Mouse (Mus musculus): Measurements from ENCODE around the gene Lrmda. TPM values are rescaled to one million over a fixed set of nuclear protein-coding genes. Genes with fewer than 3 reads are reported as not detected.

Lrmda gene
- polyA plus RNA-seq, 1 experiment from 2014 or later: 1.8 TPM

- no peak for ATAC-seq
- H3K9me3 ChIP-seq (ENCODE audit: control insufficient read depth): no peaks in the 10 kb centered on the region
- TF ChIP-seq CTCF (IDR thresholded peaks at IDR 0.05; ENCODE audit: low read depth): no peak
- H3K27ac ChIP-seq (ENCODE audit: low read depth, low read length): no peak overlapping the region
- H3K27me3 ChIP-seq (replicated peaks; ENCODE audit: control insufficient read depth, insufficient read depth, low read length): no peaks in the 10 kb centered on the region
- H3K36me3 ChIP-seq (ENCODE audit: control insufficient read depth, insufficient read depth): no peaks in the 10 kb centered on the region
- no peak overlapping the region for H3K4me3 ChIP-seq (ENCODE audit: low read depth, low read length)
- 75% methylated on average over 2 of the region's 2 CpGs for WGBS
- H3K9ac ChIP-seq (ENCODE audit: low read depth, low read length): no peak overlapping the region
- H3K4me2 ChIP-seq (replicated peaks; ENCODE audit: low read depth): no peak overlapping the region
- no peaks in the 10 kb centered on the region for H3K4me1 ChIP-seq (replicated peaks; ENCODE audit: control insufficient read depth, insufficient read depth, low read length)
Measured at GRCm38 (mm10) chr14:22602308-22602707, 582.8 kb downstream of the Lrmda start.

DNA sequence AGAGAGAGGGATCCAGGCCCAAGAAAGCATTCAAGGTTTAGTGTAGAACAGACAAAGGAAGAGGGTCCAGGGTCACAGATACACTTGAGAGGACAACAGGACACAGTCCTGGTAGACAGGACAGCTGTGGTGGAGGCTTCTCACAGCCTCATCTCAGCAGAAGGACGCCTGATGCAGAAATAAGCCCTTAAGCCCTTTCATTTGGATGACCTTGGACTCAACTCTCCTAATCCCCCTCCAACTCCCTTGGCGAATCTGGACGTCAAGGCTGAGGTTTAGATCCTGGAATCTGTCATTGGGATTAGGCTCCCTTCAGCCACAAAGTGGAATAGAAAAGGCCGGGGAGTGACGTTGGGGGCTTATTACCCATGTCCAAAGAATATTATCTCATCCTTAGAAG, 589.1 kb downstream of the Lrmda start:
- H3K4me1 ChIP-seq (replicated peaks; ENCODE audit: control insufficient read depth, insufficient read depth, low read length): no peaks in the 10 kb centered on the region
- WGBS: 50% methylated on average over 5 of the region's 5 CpGs
- no peak overlapping the region for H3K27ac ChIP-seq (ENCODE audit: low read depth, low read length)
- TF ChIP-seq CTCF (IDR thresholded peaks at IDR 0.05; ENCODE audit: low read depth): no peak
- no peaks in the 10 kb centered on the region for H3K36me3 ChIP-seq (ENCODE audit: control insufficient read depth, insufficient read depth)
- H3K9ac ChIP-seq (ENCODE audit: low read depth, low read length): no peak overlapping the region
- no peaks in the 10 kb centered on the region for H3K27me3 ChIP-seq (replicated peaks; ENCODE audit: control insufficient read depth, insufficient read depth, low read length)
- no peaks in the 10 kb centered on the region for H3K9me3 ChIP-seq (ENCODE audit: control insufficient read depth)
- H3K4me3 ChIP-seq (ENCODE audit: low read depth, low read length): no peak overlapping the region
- ATAC-seq: no peak
- no peak overlapping the region for H3K4me2 ChIP-seq (replicated peaks; ENCODE audit: low read depth)

- Histone ChIP-seq H3K4me3 (ENCODE audit: low read depth, low read length) (no peak overlapping the region), H3K4me2 (replicated peaks; ENCODE audit: low read depth) (no peak overlapping the region), H3K9me3 (ENCODE audit: control insufficient read depth) (no peaks in the 10 kb centered on the region), H3K36me3 (ENCODE audit: control insufficient read depth, insufficient read depth) (no peaks in the 10 kb centered on the region), H3K27ac (ENCODE audit: low read depth, low read length) (no peak overlapping the region), H3K27me3 (replicated peaks; ENCODE audit: control insufficient read depth, insufficient read depth, low read length) (no peaks in the 10 kb centered on the region), H3K4me1 (replicated peaks; ENCODE audit: control insufficient read depth, insufficient read depth, low read length) (no peaks in the 10 kb centered on the region), H3K9ac (ENCODE audit: low read depth, low read length) (no peak overlapping the region)
- no peak for TF ChIP-seq CTCF (IDR thresholded peaks at IDR 0.05; ENCODE audit: low read depth)
- 45% methylated on average over 13 of the region's 13 CpGs for WGBS
- ATAC-seq: no peak
Measured at GRCm38 (mm10) chr14:22609261-22610245, 590.0 kb downstream of the Lrmda start.

GRCm38 (mm10) chr14:22611011-22611410, 591.5 kb downstream of the Lrmda start:
- no peaks in the 10 kb centered on the region for H3K4me1 ChIP-seq (replicated peaks; ENCODE audit: control insufficient read depth, insufficient read depth, low read length)
- H3K36me3 ChIP-seq (ENCODE audit: control insufficient read depth, insufficient read depth): no peaks in the 10 kb centered on the region
- no peak for TF ChIP-seq CTCF (IDR thresholded peaks at IDR 0.05; ENCODE audit: low read depth)
- H3K9ac ChIP-seq (ENCODE audit: low read depth, low read length): no peak overlapping the region
- no peak for ATAC-seq
- no peaks in the 10 kb centered on the region for H3K9me3 ChIP-seq (ENCODE audit: control insufficient read depth)
- 86% methylated on average over 3 of the region's 3 CpGs for WGBS
- H3K27me3 ChIP-seq (replicated peaks; ENCODE audit: control insufficient read depth, insufficient read depth, low read length): no peaks in the 10 kb centered on the region
- H3K4me2 ChIP-seq (replicated peaks; ENCODE audit: low read depth): no peak overlapping the region
- H3K4me3 ChIP-seq (ENCODE audit: low read depth, low read length): no peak overlapping the region
- no peak overlapping the region for H3K27ac ChIP-seq (ENCODE audit: low read depth, low read length)

- Histone ChIP-seq H3K27ac (ENCODE audit: low read depth, low read length) (no peak overlapping the region), H3K4me3 (ENCODE audit: low read depth, low read length) (no peak overlapping the region), H3K27me3 (replicated peaks; ENCODE audit: control insufficient read depth, insufficient read depth, low read length) (no peaks in the 10 kb centered on the region), H3K36me3 (ENCODE audit: control insufficient read depth, insufficient read depth) (no peaks in the 10 kb centered on the region), H3K4me2 (replicated peaks; ENCODE audit: low read depth) (no peak overlapping the region), H3K4me1 (replicated peaks; ENCODE audit: control insufficient read depth, insufficient read depth, low read length) (no peaks in the 10 kb centered on the region), H3K9ac (ENCODE audit: low read depth, low read length) (no peak overlapping the region), H3K9me3 (ENCODE audit: control insufficient read depth) (no peaks in the 10 kb centered on the region)
- ATAC-seq: no peak
- TF ChIP-seq CTCF (IDR thresholded peaks at IDR 0.05; ENCODE audit: low read depth): no peak
Measured at GRCm38 (mm10) chr14:22620191-22620590, 600.7 kb downstream of the Lrmda start.

- no peak for ATAC-seq
Measured at GRCm38 (mm10) chr14:22621941-22622340, 602.4 kb downstream of the Lrmda start.

More at GRCm38 (mm10) chr14:22621941-22622340, 602.4 kb downstream of the Lrmda start:
- Histone ChIP-seq H3K36me3 (ENCODE audit: control insufficient read depth, insufficient read depth) (no peaks in the 10 kb centered on the region), H3K27me3 (replicated peaks; ENCODE audit: control insufficient read depth, insufficient read depth, low read length) (no peaks in the 10 kb centered on the region), H3K9me3 (ENCODE audit: control insufficient read depth) (no peaks in the 10 kb centered on the region), H3K4me1 (replicated peaks; ENCODE audit: control insufficient read depth, insufficient read depth, low read length) (no peaks in the 10 kb centered on the region), H3K9ac (ENCODE audit: low read depth, low read length) (no peak overlapping the region), H3K4me3 (ENCODE audit: low read depth, low read length) (no peak overlapping the region), H3K4me2 (replicated peaks; ENCODE audit: low read depth) (no peak overlapping the region), H3K27ac (ENCODE audit: low read depth, low read length) (no peak overlapping the region)
- WGBS: 96% methylated on average over 3 of the region's 3 CpGs
- TF ChIP-seq CTCF (IDR thresholded peaks at IDR 0.05; ENCODE audit: low read depth): no peak

Measured in intestine, postnatal 0 days (tissue).